Mouse (Mus musculus) hindbrain, embryonic 13.5 days (tissue): ENCODE data around the gene St7. TPM values are rescaled to one million over a fixed set of nuclear protein-coding genes. Genes with fewer than 3 reads are reported as not detected.

Experiments used
- ATAC-seq: fragments of 200-750 bp; cut with Nextera tagmentation; 2 replicates; pipeline ENCODE4 v1.8.0; 2017; ENCODE audit warnings: moderate TSS enrichment; ENCODE audit not compliant: low FRiP score
- H3K27ac ChIP-seq: fragments of 300-500 bp; sonication (generic); 2 replicates; pipeline ENCODE4 v1.5.1; 2015; ENCODE audit warnings: inconsistent platforms, mild to moderate bottlenecking, moderate library complexity
- H3K27me3 ChIP-seq: fragments of 300-500 bp; sonication (generic); 2 replicates; pipeline ENCODE4 v1.6.1; 2015; ENCODE audit warnings: mild to moderate bottlenecking, inconsistent platforms
- H3K36me3 ChIP-seq: fragments of 300-500 bp; sonication (generic); 2 replicates; pipeline ENCODE4 v1.6.1; 2015; ENCODE audit warnings: mild to moderate bottlenecking, inconsistent platforms
- H3K4me1 ChIP-seq: fragments of 300-500 bp; sonication (generic); replicated peaks from 2 replicates; pipeline ENCODE4 v1.6.1; 2015; ENCODE audit warnings: inconsistent platforms
- H3K4me2 ChIP-seq: fragments of 300-500 bp; sonication (generic); 2 replicates; pipeline ENCODE4 v1.6.1; 2015; ENCODE audit warnings: inconsistent platforms, mild to moderate bottlenecking, moderate library complexity
- H3K4me3 ChIP-seq: fragments of 300-500 bp; sonication (generic); 2 replicates; pipeline ENCODE4 v1.5.1; 2015; ENCODE audit warnings: mild to moderate bottlenecking, inconsistent platforms
- H3K9ac ChIP-seq: fragments of 300-500 bp; sonication (generic); 2 replicates; pipeline ENCODE4 v1.6.1; 2015; ENCODE audit warnings: mild to moderate bottlenecking, inconsistent platforms
- H3K9me3 ChIP-seq: fragments of 300-500 bp; sonication (generic); 2 replicates; pipeline ENCODE4 v1.6.1; 2016; ENCODE audit warnings: inconsistent platforms
- WGBS: fragments of 180-500 bp; shearing (Covaris S2); methylation state at CpG from one replicate; pipeline ENCODE4 v1.1.7; 2015; 5-methylcytosine and 5-hydroxymethylcytosine counted together
- polyA plus RNA-seq: library from polyadenylated mRNA; unstranded; fragments of >200 nt; fragmentation: Nextera tagmentation; extraction: Ambion mirVana; gene quantifications from 2 replicates; pipeline ENCODE4 v1.2.1, GENCODE M21; 2015

St7 gene
- polyA plus RNA-seq, 1 experiment from 2014 or later: 57.8 TPM

GRCm38 (mm10) chr6:17895562-17895961, 202.8 kb downstream of the St7 start:
- 99% methylated on average over 3 of the region's 3 CpGs for WGBS
- Histone ChIP-seq H3K36me3 (peaks cover 23% of the 10 kb centered on the region; the same call in 1 of the 2 replicates), H3K27me3 (no peaks in the 10 kb centered on the region), H3K27ac (no peak overlapping the region), H3K4me3 (no peak overlapping the region), H3K9ac (no peak overlapping the region), H3K9me3 (no peaks in the 10 kb centered on the region), H3K4me1 (no peaks in the 10 kb centered on the region), H3K4me2 (no peak overlapping the region)
- no peak for ATAC-seq

- H3K27me3 ChIP-seq: no peaks in the 10 kb centered on the region
- H3K36me3 ChIP-seq: peaks cover 17% of the 10 kb centered on the region; the same call in 1 of the 2 replicates
- WGBS: 93% methylated on average over 1 of the region's 1 CpGs
- no peak overlapping the region for H3K4me2 ChIP-seq
- H3K27ac ChIP-seq: no peak overlapping the region
- H3K4me3 ChIP-seq: no peak overlapping the region
- H3K9me3 ChIP-seq: no peaks in the 10 kb centered on the region
- no peak for ATAC-seq
- H3K4me1 ChIP-seq: no peaks in the 10 kb centered on the region
- no peak overlapping the region for H3K9ac ChIP-seq
These were observed 205.8 kb downstream of the St7 start for GRCm38 (mm10) chr6:17898539-17898938.

- Histone ChIP-seq H3K27ac (no peak overlapping the region), H3K9me3 (no peaks in the 10 kb centered on the region), H3K27me3 (no peaks in the 10 kb centered on the region), H3K4me1 (peaks cover 12% of the 10 kb centered on the region), H3K4me3 (no peak overlapping the region), H3K36me3 (peaks cover 13% of the 10 kb centered on the region), H3K9ac (no peak overlapping the region), H3K4me2 (no peak overlapping the region)
- 92% methylated on average over 3 of the region's 3 CpGs for WGBS
- no peak for ATAC-seq
These were observed 210.6 kb downstream of the St7 start for GRCm38 (mm10) chr6:17903355-17903754.

GRCm38 (mm10) chr6:17905776-17906175, 213.0 kb downstream of the St7 start:
- 32% methylated on average over 3 of the region's 3 CpGs for WGBS
- Histone ChIP-seq H3K4me2 (no peak overlapping the region), H3K27ac (no peak overlapping the region; the same call in 1 of the 2 replicates), H3K4me1 (peaks cover 12% of the 10 kb centered on the region), H3K4me3 (no peak overlapping the region), H3K27me3 (no peaks in the 10 kb centered on the region), H3K9me3 (no peaks in the 10 kb centered on the region), H3K9ac (no peak overlapping the region), H3K36me3 (peaks cover 28% of the 10 kb centered on the region)
- peak; percentile 66; the same call in 1 of the 2 replicates for ATAC-seq

GRCm38 (mm10) chr6:17906289-17906688, 213.6 kb downstream of the St7 start:
- Histone ChIP-seq H3K4me2 (no peak overlapping the region), H3K9me3 (no peaks in the 10 kb centered on the region), H3K4me1 (peaks cover 12% of the 10 kb centered on the region), H3K27ac (no peak overlapping the region; the same call in 1 of the 2 replicates), H3K9ac (no peak overlapping the region), H3K36me3 (peaks cover 33% of the 10 kb centered on the region), H3K4me3 (no peak overlapping the region), H3K27me3 (no peaks in the 10 kb centered on the region)
- WGBS: 7% methylated on average over 6 of the region's 6 CpGs
- peak; percentile 49; the same call in 1 of the 2 replicates for ATAC-seq

- no peak overlapping the region for H3K4me3 ChIP-seq
- H3K36me3 ChIP-seq: peaks cover 37% of the 10 kb centered on the region
- H3K4me2 ChIP-seq: no peak overlapping the region
- ATAC-seq: no peak
- WGBS: 79% methylated on average over 6 of the region's 6 CpGs
- no peaks in the 10 kb centered on the region for H3K27me3 ChIP-seq
- H3K9ac ChIP-seq: no peak overlapping the region
- no peak overlapping the region for H3K27ac ChIP-seq
- no peaks in the 10 kb centered on the region for H3K9me3 ChIP-seq
- 0 out of 2 replicates have a peak, but pooled peaks cover 3% of the 10 kb centered on the region for H3K4me1 ChIP-seq
These were observed 219.6 kb downstream of the St7 start for GRCm38 (mm10) chr6:17912312-17912711.

GRCm38 (mm10) chr6:17912825-17913224, 220.1 kb downstream of the St7 start:
- no peak for ATAC-seq
- Histone ChIP-seq H3K4me1 (0 out of 2 replicates have a peak, but pooled peaks cover 3% of the 10 kb centered on the region), H3K36me3 (peaks cover 37% of the 10 kb centered on the region), H3K4me3 (no peak overlapping the region), H3K27me3 (no peaks in the 10 kb centered on the region), H3K9me3 (no peaks in the 10 kb centered on the region), H3K4me2 (no peak overlapping the region), H3K27ac (no peak overlapping the region), H3K9ac (no peak overlapping the region)
- WGBS: 76% methylated on average over 2 of the region's 2 CpGs

- H3K4me1 ChIP-seq: 0 out of 2 replicates have a peak, but pooled peaks cover 3% of the 10 kb centered on the region
- no peaks in the 10 kb centered on the region for H3K9me3 ChIP-seq
- H3K36me3 ChIP-seq: peaks cover 37% of the 10 kb centered on the region
- H3K27ac ChIP-seq: no peak overlapping the region
- H3K4me2 ChIP-seq: no peak overlapping the region
- no peak overlapping the region for H3K4me3 ChIP-seq
- no peaks in the 10 kb centered on the region for H3K27me3 ChIP-seq
- 78% methylated on average over 1 of the region's 1 CpGs for WGBS
- H3K9ac ChIP-seq: no peak overlapping the region
- no peak for ATAC-seq
These were observed 220.6 kb downstream of the St7 start for GRCm38 (mm10) chr6:17913315-17913714.

- 93% methylated on average over 3 of the region's 3 CpGs for WGBS
- Histone ChIP-seq H3K36me3 (peaks cover 35% of the 10 kb centered on the region), H3K9me3 (no peaks in the 10 kb centered on the region), H3K27ac (no peak overlapping the region), H3K4me2 (no peak overlapping the region), H3K9ac (no peak overlapping the region), H3K27me3 (no peaks in the 10 kb centered on the region), H3K4me3 (no peak overlapping the region), H3K4me1 (0 out of 2 replicates have a peak, but pooled peaks cover 3% of the 10 kb centered on the region)
- no peak for ATAC-seq
These were observed 221.6 kb downstream of the St7 start for GRCm38 (mm10) chr6:17914300-17914699.

- Histone ChIP-seq H3K9me3 (no peaks in the 10 kb centered on the region), H3K4me2 (no peak overlapping the region), H3K4me3 (no peak overlapping the region), H3K36me3 (peaks cover 20% of the 10 kb centered on the region), H3K9ac (no peak overlapping the region), H3K4me1 (0 out of 2 replicates have a peak, but pooled peaks cover 3% of the 10 kb centered on the region), H3K27ac (no peak overlapping the region), H3K27me3 (no peaks in the 10 kb centered on the region)
- ATAC-seq: no peak
- 82% methylated on average over 4 of the region's 4 CpGs for WGBS
These were observed 224.5 kb downstream of the St7 start for GRCm38 (mm10) chr6:17917233-17917632.

- no peaks in the 10 kb centered on the region for H3K27me3 ChIP-seq
- no peak overlapping the region for H3K9ac ChIP-seq
- no peak overlapping the region for H3K4me3 ChIP-seq
- H3K27ac ChIP-seq: no peak overlapping the region
- peaks cover 20% of the 10 kb centered on the region for H3K36me3 ChIP-seq
- no peak for ATAC-seq
- 98% methylated on average over 1 of the region's 1 CpGs for WGBS
- H3K4me1 ChIP-seq: no peaks in the 10 kb centered on the region
- no peak overlapping the region for H3K4me2 ChIP-seq
- no peaks in the 10 kb centered on the region for H3K9me3 ChIP-seq
These were observed 229.4 kb downstream of the St7 start for GRCm38 (mm10) chr6:17922180-17922579.

- peaks cover 3% of the 10 kb centered on the region; the same call in 1 of the 2 replicates for H3K4me1 ChIP-seq
- H3K27me3 ChIP-seq: no peaks in the 10 kb centered on the region
- no peak overlapping the region for H3K27ac ChIP-seq
- ATAC-seq: no peak
- H3K9me3 ChIP-seq: no peaks in the 10 kb centered on the region
- 93% methylated on average over 3 of the region's 3 CpGs for WGBS
- no peak overlapping the region for H3K9ac ChIP-seq
- peaks cover 20% of the 10 kb centered on the region for H3K36me3 ChIP-seq
- H3K4me2 ChIP-seq: no peak overlapping the region
- no peak overlapping the region for H3K4me3 ChIP-seq
These were observed 230.2 kb downstream of the St7 start for GRCm38 (mm10) chr6:17922967-17923366.

- Histone ChIP-seq H3K27me3 (no peaks in the 10 kb centered on the region), H3K9me3 (no peaks in the 10 kb centered on the region), H3K4me3 (no peak overlapping the region), H3K27ac (no peak overlapping the region), H3K36me3 (peaks cover 20% of the 10 kb centered on the region), H3K4me1 (peaks cover 3% of the 10 kb centered on the region; the same call in 1 of the 2 replicates), H3K4me2 (no peak overlapping the region), H3K9ac (no peak overlapping the region)
- ATAC-seq: no peak
- 82% methylated on average over 3 of the region's 3 CpGs for WGBS
These were observed 230.6 kb downstream of the St7 start for GRCm38 (mm10) chr6:17923370-17923769.
